Mouse (Mus musculus): ENCODE data around the gene Tcf12.

Tcf12 gene

GRCm38 (mm10) chr9:71976034-71976433 is 135.6 kb downstream of the Tcf12 start:
- DNase-seq, result peak; percentile 88 to 94

- no peak for DNase-seq
Measured at GRCm38 (mm10) chr9:71975141-71975540, 136.5 kb downstream of the Tcf12 start.

GRCm38 (mm10) chr9:71974541-71974959 is 137.1 kb downstream of the Tcf12 start:
- DNase-seq, result peak; percentile 46 to 52

GRCm38 (mm10) chr9:71964039-71964438 is 147.6 kb downstream of the Tcf12 start:
- no peak for DNase-seq

- DNase-seq, result no peak
Measured at GRCm38 (mm10) chr9:71960026-71960396, 151.7 kb downstream of the Tcf12 start.

DNA sequence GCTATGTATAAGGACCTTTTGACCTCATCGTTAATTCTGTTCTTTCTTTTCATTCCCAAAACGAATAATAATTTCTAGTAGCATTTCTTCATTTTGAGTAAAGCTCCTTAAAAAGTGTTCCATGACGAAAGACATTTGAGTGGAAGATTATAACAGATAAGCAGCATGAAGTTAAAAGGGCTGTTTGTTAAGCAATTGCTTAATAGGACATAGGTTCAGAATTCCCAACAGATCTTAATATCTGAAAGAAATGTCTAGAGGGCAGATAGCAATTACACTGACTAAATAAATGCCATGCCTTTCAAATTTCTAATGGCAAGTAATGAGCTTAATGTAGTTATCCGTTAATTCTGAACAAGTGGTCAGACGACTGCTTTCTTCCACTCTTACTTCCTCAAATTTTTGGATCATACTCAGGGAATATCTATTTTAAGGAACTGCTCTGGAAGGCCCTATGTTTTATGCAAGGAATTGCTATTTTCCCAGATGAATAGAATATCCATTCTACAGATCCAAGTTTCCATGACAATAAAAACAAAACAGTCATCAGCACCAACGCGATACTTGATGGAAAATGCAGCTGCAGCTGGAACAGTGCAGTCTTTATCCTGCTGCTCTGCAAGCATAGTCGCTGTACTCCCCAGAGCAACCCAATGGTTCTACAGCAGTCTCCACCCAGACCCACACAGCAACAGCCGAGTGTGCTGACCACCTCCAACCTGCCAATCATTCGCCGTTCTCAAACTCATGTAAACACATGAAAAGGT is 152.2 kb downstream of the Tcf12 start:
- no peak for DNase-seq

GRCm38 (mm10) chr9:71953217-71953616 is 158.5 kb downstream of the Tcf12 start:
- DNase-seq, result no peak

DNA sequence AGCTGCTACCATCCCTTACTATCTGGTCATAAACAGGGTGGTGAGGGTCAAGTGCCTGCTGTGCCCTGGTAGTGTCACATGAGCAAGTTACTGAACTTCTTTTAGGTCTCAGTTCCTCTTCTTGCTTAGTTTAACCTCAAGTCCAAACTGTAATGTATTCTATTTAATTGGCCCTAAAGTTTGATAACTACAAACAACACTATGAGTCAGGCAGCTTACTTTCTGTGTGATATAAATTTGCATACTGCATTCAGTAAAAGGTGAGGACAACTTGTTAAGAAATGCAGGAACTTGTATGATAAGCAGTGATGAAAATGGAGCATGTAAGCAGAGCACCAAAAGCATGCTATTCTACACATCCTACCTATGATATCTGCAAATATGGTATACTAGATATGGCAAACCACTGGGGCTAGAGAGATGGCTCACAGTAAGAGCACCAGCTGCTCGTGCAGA is 159.0 kb downstream of the Tcf12 start:
- DNase-seq, result no peak

DNA sequence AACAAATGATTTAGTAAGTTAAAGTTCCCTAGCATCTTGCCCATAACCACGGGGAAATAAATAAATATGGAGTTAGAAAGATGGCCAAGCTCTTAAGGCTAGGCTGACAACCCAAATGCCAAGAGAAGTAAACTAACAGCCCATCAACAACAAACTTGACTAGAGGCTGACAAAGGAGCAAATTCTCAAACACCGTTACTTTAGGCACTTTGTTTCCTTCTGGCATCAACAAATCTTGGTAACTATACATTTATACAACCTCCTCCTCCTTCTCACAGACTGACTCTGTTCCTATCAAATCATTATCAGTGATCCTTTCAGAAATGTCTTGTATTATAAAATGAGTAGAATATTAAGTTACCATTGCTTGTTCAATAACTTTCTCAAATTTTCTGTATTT is 159.7 kb downstream of the Tcf12 start:
- DNase-seq, result no peak

- DNase-seq, result no peak
Measured at GRCm38 (mm10) chr9:71951341-71951740, 160.3 kb downstream of the Tcf12 start.

GRCm38 (mm10) chr9:71944801-71945200 is 166.9 kb downstream of the Tcf12 start:
- no peak for DNase-seq

DNA sequence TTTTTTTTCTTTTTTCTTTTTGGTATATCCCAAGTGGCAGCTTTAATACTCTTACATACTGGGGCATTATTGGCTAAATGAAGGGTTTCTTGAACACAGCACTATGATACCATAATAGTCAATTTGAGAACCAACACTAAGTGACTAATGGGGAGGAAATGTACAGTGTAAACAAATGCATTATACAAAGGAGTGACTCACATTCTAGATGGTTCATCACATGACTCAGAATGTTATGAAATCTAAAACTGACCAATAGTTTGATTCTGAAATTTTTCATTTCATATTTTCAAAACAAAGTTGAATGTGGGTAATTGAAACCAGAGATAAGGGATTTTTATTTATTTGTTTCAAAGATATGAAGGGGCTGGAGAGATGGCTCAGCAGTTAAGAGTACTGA is 169.2 kb downstream of the Tcf12 start:
- DNase-seq, result no peak

DNA sequence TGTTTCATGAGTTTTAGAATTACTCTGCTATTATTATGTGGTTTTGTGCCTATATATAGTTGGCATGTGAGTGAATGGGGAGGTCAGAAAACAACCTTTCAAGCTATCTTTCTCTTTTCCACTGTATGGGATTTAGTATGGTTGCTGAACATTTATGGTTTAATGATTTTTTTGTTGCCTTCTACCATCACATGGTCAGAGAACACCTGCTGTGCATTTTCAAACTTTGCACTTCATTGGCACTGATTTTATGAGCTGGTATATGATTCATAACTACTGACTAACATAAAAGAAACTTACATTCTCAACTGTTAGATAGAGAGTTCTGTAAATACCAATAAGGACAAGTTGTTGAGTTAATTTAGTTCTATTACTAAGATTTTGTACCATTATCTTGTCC is 171.7 kb downstream of the Tcf12 start:
- no peak for DNase-seq

- peak in 1 of 2 experiments; percentile 13 for DNase-seq
Measured at GRCm38 (mm10) chr9:71936199-71936598, 175.5 kb downstream of the Tcf12 start.

DNA sequence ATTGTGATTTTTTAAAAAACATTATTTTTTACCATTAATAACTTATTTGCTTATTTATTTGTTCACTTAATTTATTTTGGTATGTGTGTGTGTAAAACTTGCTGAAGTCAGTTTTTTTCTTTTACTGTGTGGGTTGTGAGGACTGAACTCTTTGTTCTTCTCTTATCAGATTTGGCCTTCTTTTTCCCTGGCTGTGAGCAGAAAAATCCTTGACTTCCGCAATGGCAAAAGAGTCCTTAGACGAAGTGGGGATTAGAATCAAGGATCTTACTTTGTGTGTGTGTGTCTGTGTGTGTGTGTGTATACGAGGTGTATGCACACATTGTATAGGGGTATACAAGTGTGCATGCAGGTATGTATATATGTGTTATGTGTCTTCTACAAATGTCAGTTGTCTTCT is 176.8 kb downstream of the Tcf12 start:
- DNase-seq, result no peak

DNA sequence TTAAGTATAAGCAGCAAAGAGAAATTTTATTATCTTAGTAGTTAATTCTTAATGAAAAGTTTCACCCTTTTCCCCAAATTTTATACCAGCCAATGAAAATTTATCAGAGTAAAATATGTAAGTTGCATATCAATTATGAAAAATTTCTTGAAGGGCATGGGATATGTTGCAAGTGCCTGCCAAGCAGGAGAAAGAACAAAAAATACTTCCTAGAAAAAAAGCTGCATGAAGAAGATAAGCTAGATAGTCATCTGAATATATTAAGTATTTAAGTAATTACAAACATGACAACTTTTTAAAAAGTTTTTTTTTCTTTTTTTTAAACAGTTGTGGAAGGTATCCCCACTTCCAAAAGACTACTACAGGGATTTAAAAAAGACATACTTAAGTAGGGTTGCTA is 179.7 kb downstream of the Tcf12 start:
- DNase-seq, result no peak

DNA sequence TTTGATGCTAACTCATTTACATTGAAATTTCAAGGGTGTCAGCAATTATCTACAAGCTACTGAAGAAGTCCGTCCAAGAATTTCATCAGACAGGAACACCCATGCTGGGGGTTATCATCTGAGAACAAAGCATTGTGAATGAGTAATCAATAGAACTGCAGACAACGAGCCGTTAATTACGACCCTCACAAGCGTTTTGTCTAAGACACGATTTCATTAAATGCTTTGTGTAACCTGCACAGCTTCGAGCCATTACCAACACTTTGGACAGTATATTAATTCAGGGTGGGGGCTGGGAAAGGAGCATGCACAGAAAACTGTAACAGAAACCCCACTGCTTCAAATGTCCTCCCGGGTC is 180.3 kb downstream of the Tcf12 start:
- no peak for DNase-seq

DNA sequence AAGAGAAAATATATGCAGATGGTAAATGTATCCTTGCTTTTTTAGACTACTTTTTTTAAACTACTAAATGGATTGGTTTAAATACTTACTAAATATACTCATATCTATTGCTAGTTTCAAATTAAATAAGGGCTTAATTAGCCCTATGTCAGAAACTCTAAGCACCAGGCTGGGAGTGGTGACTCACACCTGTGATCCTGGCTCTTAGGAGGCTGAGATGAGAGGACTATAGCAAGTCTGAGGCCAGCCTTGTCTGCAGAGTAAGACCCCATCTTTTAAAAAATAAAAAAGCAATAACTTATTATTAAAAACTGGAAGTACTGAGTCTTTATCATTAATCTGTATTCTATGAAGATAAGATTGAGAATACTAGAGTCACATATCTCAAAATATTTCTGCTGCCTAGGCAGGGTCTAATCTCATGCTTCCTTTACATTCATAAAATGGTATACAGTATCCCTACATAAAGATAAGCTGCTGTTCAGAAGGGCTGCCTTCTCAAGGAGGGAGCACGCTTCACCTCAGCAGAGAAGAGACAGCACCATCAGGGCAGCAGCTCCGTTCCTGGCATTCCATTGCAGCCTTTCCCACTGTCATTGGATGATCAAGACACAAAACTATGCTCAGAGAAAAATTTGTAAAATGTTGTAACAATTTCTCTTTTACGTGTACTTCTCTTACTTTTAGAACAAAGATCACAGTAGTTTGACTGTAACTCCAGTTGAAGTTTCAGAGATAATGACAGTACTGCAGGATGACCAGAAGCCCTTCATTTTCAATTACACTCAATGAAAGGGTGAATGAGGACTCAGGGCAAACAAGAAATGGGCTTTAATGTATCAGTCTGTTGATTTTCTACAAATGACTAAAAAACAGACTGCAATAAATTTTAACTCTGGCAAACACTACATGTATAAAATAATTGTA is 181.0 kb downstream of the Tcf12 start:
- DNase-seq, result no peak

GRCm38 (mm10) chr9:71916662-71916953 is 195.1 kb downstream of the Tcf12 start:
- DNase-seq, result no peak

- no peak for DNase-seq
Measured at GRCm38 (mm10) chr9:71915871-71916661, 195.6 kb downstream of the Tcf12 start.

DNA sequence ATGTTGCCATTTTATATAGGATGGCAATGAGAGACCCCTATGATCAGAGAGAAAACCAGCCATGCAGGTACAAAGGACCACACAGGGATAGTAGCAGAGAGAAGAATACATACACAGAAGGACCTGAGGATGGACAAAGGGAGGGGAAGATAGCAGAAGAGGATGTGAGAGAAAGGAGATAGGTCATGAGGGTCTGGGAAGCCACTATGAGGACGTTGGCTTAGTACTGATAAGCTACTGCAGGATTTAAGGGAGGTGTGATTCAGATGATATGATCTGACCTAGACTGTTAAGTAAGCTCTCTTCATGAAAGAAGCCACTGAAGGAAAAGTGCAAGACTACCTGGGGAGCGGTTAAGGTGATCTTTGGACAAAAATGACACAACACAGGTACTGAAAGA is 205.1 kb downstream of the Tcf12 start:
- no peak for DNase-seq

DNA sequence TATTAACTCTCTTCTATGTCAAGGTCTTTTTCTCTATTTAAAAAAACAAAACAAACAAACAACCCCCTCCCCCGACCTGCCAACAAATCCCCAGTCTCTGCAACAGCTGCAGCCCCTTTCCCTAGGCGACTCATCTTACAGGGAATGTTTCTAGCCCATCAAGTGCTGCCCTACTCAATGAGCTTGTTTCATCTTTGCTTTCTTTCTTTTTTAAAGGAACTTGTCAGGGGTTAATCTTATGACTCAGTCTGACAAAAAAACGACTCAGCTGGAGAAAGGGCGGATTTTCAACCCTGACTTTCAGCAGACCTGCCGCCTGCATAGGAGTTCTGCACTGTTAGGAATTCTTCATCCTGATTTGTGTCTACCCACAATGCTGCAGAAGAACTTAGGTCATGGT is 212.8 kb downstream of the Tcf12 start:
- DNase-seq, result no peak

GRCm38 (mm10) chr9:71897399-71897798 is 214.3 kb downstream of the Tcf12 start:
- DNase-seq, result peak in 1 of 2 experiments; percentile 6

Data from cerebellum, adult 18-20 months (tissue).